Mouse (Mus musculus) lung, adult 2 months (tissue): ENCODE measurements around the gene Lcn12. TPM values are rescaled to one million over a fixed set of nuclear protein-coding genes. Genes with fewer than 3 reads are reported as not detected.

ENCODE experiments used
- DNase-seq: peaks from one replicate; pipeline ENCODE4 v3.0.0; 2022
- H3K4me1 ChIP-seq: fragments of 200-500 bp; 2 replicates; pipeline ENCODE4 v1.6.1; 2011; ENCODE audit warnings: low read length; ENCODE audit not compliant: control insufficient read depth, insufficient read depth
- H3K4me3 ChIP-seq: fragments of 200-500 bp; replicated peaks from 2 replicates; pipeline ENCODE3; 2011; ENCODE audit warnings: low read depth, mild to moderate bottlenecking, control low read depth, low read length; ENCODE audit errors: extremely low read depth
- CTCF ChIP-seq: fragments of 200-500 bp; IDR thresholded peaks from 2 replicates; pipeline ENCODE4 v1.5.1; 2011; ENCODE audit warnings: mild to moderate bottlenecking, low read length, control low read depth; ENCODE audit not compliant: insufficient read depth
- POLR2A ChIP-seq: fragments of 200-500 bp; IDR thresholded peaks from 2 replicates; pipeline ENCODE4 v1.6.1; 2011; ENCODE audit warnings: low read depth, mild to moderate bottlenecking, control low read depth, low read length, borderline replicate concordance; ENCODE audit errors: extremely low read depth
- WGBS: fragments of 180-500 bp; shearing (Covaris S2); methylation state at CpG from one replicate; pipeline ENCODE4 v1.1.7; 2018; 5-methylcytosine and 5-hydroxymethylcytosine counted together
- polyA plus RNA-seq: library from polyadenylated mRNA; depleted of rRNA; stranded (reverse); fragments of >200 nt; gene quantifications from 2 replicates; pipeline ENCODE4 v1.2.3, GENCODE M21; 2012; rRNA removed

Gene Lcn12
- polyA plus RNA-seq, 1 experiment, result not detected

DNA sequence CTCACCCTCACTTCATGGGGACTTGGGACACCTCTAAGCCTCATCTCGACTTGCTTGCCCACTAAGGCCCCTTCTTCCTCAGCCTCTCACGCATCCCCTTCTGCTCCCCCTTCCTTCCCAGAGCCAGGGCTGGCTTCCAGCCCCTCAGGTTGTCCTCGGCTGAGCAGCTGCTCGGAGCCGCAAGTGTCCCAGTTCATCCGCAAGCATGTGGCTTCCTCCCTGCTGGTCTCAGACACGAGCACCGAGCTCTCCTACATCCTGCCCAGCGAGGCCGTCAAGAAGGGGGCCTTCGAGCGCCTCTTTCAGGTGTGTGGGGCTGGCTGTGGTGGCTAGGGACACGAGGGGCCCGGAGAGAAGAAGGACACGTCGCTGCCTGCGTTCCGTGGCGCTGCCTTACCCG is 52.6 kb downstream of the Lcn12 start:
- H3K4me1 ChIP-seq, result no peaks in the 10 kb centered on the region
- 85% methylated on average over 20 of the region's 20 CpGs for WGBS
- DNase-seq, result no peak
- H3K4me3 ChIP-seq, result no peak overlapping the region
- no peak for TF ChIP-seq POLR2A
- no peak for TF ChIP-seq CTCF

Other genes with a start within 250 kb of the Lcn12 start
- 15.0 and 20.9 TPM in 2 replicates for gene AL732309.1, start 247.0 kb downstream of the Lcn12 start, polyA plus RNA-seq
- gene Tmem203, start 238.5 kb downstream of the Lcn12 start, polyA plus RNA-seq, result 53.5 and 54.5 TPM in 2 replicates
- 17.4 and 24.3 TPM in 2 replicates for gene Tprn, start 231.3 kb downstream of the Lcn12 start, polyA plus RNA-seq
- 41.6 and 49.5 TPM in 2 replicates for gene Ssna1, start 221.5 kb downstream of the Lcn12 start, polyA plus RNA-seq
- 82.1 and 133 TPM in 2 replicates for gene Anapc2, start 221.4 kb downstream of the Lcn12 start, polyA plus RNA-seq
- gene Tmem210, start 205.8 kb downstream of the Lcn12 start, polyA plus RNA-seq, result 0.40 TPM in 1 of 2 replicates, not detected in the other
- 52.8 and 59.6 TPM in 2 replicates for gene Lrrc26, start 204.0 kb downstream of the Lcn12 start, polyA plus RNA-seq
- 0.46 and 0.52 TPM in 2 replicates for gene Grin1, start 174.7 kb downstream of the Lcn12 start, polyA plus RNA-seq
- gene Man1b1, start 161.6 kb downstream of the Lcn12 start, polyA plus RNA-seq, result 14.4 and 18.1 TPM in 2 replicates
- 33.6 and 36.4 TPM in 2 replicates for gene Dpp7, start 137.6 kb downstream of the Lcn12 start, polyA plus RNA-seq
- 59.5 and 65.3 TPM in 2 replicates for gene Uap1l1, start 128.2 kb downstream of the Lcn12 start, polyA plus RNA-seq
- 5.5 and 6.3 TPM in 2 replicates for gene Sapcd2, start 121.6 kb downstream of the Lcn12 start, polyA plus RNA-seq
- 18.4 and 18.6 TPM in 2 replicates for gene Entpd2, start 98.0 kb downstream of the Lcn12 start, polyA plus RNA-seq
- gene Npdc1, start 94.6 kb downstream of the Lcn12 start, polyA plus RNA-seq, result 166 and 185 TPM in 2 replicates
- 2.1 and 3.0 TPM in 2 replicates for gene Fut7, start 70.6 kb downstream of the Lcn12 start, polyA plus RNA-seq
- 52.4 and 61.5 TPM in 2 replicates for gene Abca2, start 65.2 kb downstream of the Lcn12 start, polyA plus RNA-seq
- gene Clic3, start 37.1 kb downstream of the Lcn12 start, polyA plus RNA-seq, result 1,602 and 1,847 TPM in 2 replicates
- gene Paxx, start 32.8 kb downstream of the Lcn12 start, polyA plus RNA-seq, result 74.6 and 76.0 TPM in 2 replicates
- 0.62 and 0.80 TPM in 2 replicates for gene Ptgds, start 23.9 kb downstream of the Lcn12 start, polyA plus RNA-seq
- 23.1 and 37.4 TPM in 2 replicates for gene Fbxw5, start 6.8 kb upstream of the Lcn12 start, polyA plus RNA-seq
- 2.5 and 2.7 TPM in 2 replicates for gene C8g, start 7.8 kb upstream of the Lcn12 start, polyA plus RNA-seq
- 13.8 and 16.2 TPM in 2 replicates for gene Traf2, start 53.0 kb upstream of the Lcn12 start, polyA plus RNA-seq
- gene Edf1, start 63.9 kb upstream of the Lcn12 start, polyA plus RNA-seq, result 94.0 and 106 TPM in 2 replicates
- gene Mamdc4, start 80.9 kb upstream of the Lcn12 start, polyA plus RNA-seq, result 10.2 and 11.5 TPM in 2 replicates
- 32.7 and 59.6 TPM in 2 replicates for gene Phpt1, start 81.3 kb upstream of the Lcn12 start, polyA plus RNA-seq
- gene Ajm1, start 87.8 kb upstream of the Lcn12 start, polyA plus RNA-seq, result 0.31 and 0.34 TPM in 2 replicates
- gene Rabl6, start 114.6 kb upstream of the Lcn12 start, polyA plus RNA-seq, result 53.4 and 62.2 TPM in 2 replicates
- not detected in 2 replicates for gene Ccdc183, start 123.8 kb upstream of the Lcn12 start, polyA plus RNA-seq
- 15.0 and 17.0 TPM in 2 replicates for gene Tmem141, start 128.1 kb upstream of the Lcn12 start, polyA plus RNA-seq
- 3.5 and 8.2 TPM in 2 replicates for gene Fcna, start 134.1 kb upstream of the Lcn12 start, polyA plus RNA-seq
- gene Lcn8, start 159.2 kb upstream of the Lcn12 start, polyA plus RNA-seq, result not detected in 2 replicates
- gene Lcn5, start 164.0 kb upstream of the Lcn12 start, polyA plus RNA-seq, result not detected in 2 replicates
- gene Lcn6, start 182.9 kb upstream of the Lcn12 start, polyA plus RNA-seq, result not detected in 2 replicates
- gene Lcn10, start 188.8 kb upstream of the Lcn12 start, polyA plus RNA-seq, result not detected in 2 replicates
- not detected in 2 replicates for gene Obp2a, start 206.1 kb upstream of the Lcn12 start, polyA plus RNA-seq
- gene Bmyc, start 212.8 kb upstream of the Lcn12 start, polyA plus RNA-seq, result 39.5 and 49.7 TPM in 2 replicates
- not detected in 2 replicates for gene Obp2b, start 243.1 kb upstream of the Lcn12 start, polyA plus RNA-seq